Mouse (Mus musculus) forebrain, embryonic 16.5 days (tissue): ENCODE measurements at regions not wholly inside any gene's neighbourhood (a gene's known extent, or its start where the extent isn't known, plus 50 kb on each side); places are given as distances from the start of the nearest gene placed in this dataset.

Source experiments
- ATAC-seq: fragments of 200-750 bp; cut with Nextera tagmentation; 2 replicates; pipeline ENCODE4 v1.8.0; 2017; ENCODE audit warnings: mild to moderate bottlenecking, moderate library complexity
- H3K27ac ChIP-seq: fragments of 300-500 bp; sonication (generic); 2 replicates; pipeline ENCODE4 v1.5.1; 2014; ENCODE audit warnings: low read length, control low read depth
- H3K27me3 ChIP-seq: fragments of 300-500 bp; sonication (generic); replicated peaks from 2 replicates; pipeline ENCODE4 v1.6.1; 2014; ENCODE audit warnings: low read length; ENCODE audit not compliant: control insufficient read depth, insufficient read depth
- H3K36me3 ChIP-seq: fragments of 300-500 bp; sonication (generic); 2 replicates; pipeline ENCODE4 v1.6.1; 2014; ENCODE audit not compliant: control insufficient read depth, insufficient read depth
- H3K4me1 ChIP-seq: fragments of 300-500 bp; sonication (generic); replicated peaks from 2 replicates; pipeline ENCODE4 v1.6.1; 2014; ENCODE audit warnings: low read length; ENCODE audit not compliant: control insufficient read depth, insufficient read depth
- H3K4me2 ChIP-seq: fragments of 300-500 bp; sonication (generic); 2 replicates; pipeline ENCODE4 v1.6.1; 2014; ENCODE audit warnings: mild to moderate bottlenecking, low read length, control low read depth
- H3K4me3 ChIP-seq: fragments of 300-500 bp; sonication (generic); replicated peaks from 2 replicates; pipeline ENCODE4 v1.5.1; 2014; ENCODE audit warnings: mild to moderate bottlenecking, low read length, control low read depth
- H3K9ac ChIP-seq: fragments of 300-500 bp; sonication (generic); replicated peaks from 2 replicates; pipeline ENCODE4 v1.6.1; 2014; ENCODE audit warnings: low read depth, low read length, control low read depth
- H3K9me3 ChIP-seq: fragments of 300-500 bp; sonication (generic); 2 replicates; pipeline ENCODE4 v1.6.1; 2016; ENCODE audit warnings: low read length; ENCODE audit not compliant: control insufficient read depth
- WGBS: fragments of 180-500 bp; shearing (Covaris S2); extraction: QIAGEN DNeasy Blood & Tissue Kit; methylation state at CpG from one replicate; pipeline ENCODE4 v1.1.7; 2014; 5-methylcytosine and 5-hydroxymethylcytosine counted together

DNA sequence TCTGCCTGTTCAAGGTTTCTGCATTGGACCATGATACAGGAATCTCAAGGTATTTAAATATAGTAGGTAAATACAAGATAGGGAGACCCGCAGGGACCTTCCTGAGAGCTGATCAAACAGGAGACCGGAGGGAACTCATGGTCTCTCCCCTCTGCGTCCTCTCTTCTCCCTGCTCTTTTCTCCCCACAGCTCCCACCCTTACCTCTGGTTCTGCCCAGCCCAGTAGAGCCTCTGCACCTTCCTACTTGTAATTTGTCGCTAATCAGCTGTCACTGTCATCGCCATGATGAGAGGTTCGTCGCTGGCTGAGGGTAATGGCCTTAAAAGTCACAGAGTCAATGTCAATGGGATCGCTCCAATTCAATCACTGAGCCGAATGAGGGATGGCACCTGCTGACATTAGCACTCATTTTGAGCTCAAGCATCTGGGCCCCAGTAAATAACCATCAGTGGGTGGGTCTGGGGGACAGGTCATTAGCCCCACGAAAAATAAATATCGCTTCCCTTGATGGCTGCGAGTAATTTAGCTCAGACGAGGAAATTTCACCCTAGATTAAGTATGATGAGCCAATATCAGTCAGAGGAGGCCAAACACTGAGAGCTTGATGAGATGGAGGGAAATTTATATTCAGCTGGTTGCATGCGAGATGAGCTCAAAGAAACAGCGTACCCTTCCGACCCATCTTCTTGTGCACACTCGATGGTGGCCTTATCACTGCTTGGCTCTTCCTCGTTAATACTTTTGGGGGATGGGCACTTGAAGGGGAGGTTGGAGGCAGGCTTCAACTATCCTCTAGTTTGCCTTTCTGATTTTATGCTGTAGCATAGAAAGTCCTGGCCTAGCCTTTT lies 56.2 kb upstream of the Paqr3 start:
- WGBS, result 73% methylated on average over 18 of the region's 18 CpGs
- Histone ChIP-seq H3K4me3 (no peak overlapping the region), H3K27me3 (no peaks in the 10 kb centered on the region), H3K36me3 (no peaks in the 10 kb centered on the region), H3K4me2 (no peak overlapping the region), H3K4me1 (peaks cover 3% of the 10 kb centered on the region; the same call in 1 of the 2 replicates), H3K9me3 (no peaks in the 10 kb centered on the region), H3K27ac (no peak overlapping the region), H3K9ac (no peak overlapping the region)
- no peak for ATAC-seq

GRCm38 (mm10) chr5:97166128-97166883 lies 54.9 kb upstream of the Paqr3 start:
- Histone ChIP-seq H3K36me3 (no peaks in the 10 kb centered on the region), H3K4me2 (no peak overlapping the region), H3K4me1 (peaks cover 7% of the 10 kb centered on the region; the same call in 1 of the 2 replicates), H3K4me3 (no peak overlapping the region), H3K27ac (no peak overlapping the region), H3K9me3 (no peaks in the 10 kb centered on the region), H3K9ac (no peak overlapping the region), H3K27me3 (no peaks in the 10 kb centered on the region)
- 39% methylated on average over 4 of the region's 4 CpGs for WGBS
- ATAC-seq, result peak; percentile 78
